Mouse (Mus musculus): ENCODE results near the gene Slc7a4. TPM values are rescaled to one million over a fixed set of nuclear protein-coding genes. Genes with fewer than 3 reads are reported as not detected.

The Slc7a4 gene
- total RNA-seq, 1 experiment, result 2.9 TPM

DNA sequence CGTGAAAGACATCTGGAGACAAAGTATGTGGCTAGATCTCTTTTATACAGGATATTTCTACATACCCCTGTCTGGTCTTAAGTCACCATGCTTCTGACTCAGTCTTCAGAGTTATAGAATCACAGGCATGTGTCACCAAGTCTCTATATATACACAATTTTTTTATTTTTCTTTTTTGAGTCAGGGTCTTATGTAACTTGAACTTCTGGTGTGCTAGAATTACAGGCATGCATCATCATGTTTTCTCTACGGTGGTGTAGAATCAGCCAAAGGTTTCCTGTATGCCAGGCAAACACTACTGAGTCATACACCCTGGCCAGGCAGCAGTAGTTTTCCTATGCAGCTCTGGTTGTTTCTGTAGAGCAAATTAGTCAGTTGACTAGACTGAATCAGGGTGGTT lies 40.4 kb downstream of the Slc7a4 start:
- no peak overlapping the region for H3K27ac ChIP-seq (ENCODE audit: insufficient read depth, low read depth, low read length, poor library complexity, severe bottlenecking)
- H3K36me3 ChIP-seq (ENCODE audit: control insufficient read depth, insufficient read depth, low read length, poor library complexity, severe bottlenecking), result no peaks in the 10 kb centered on the region
- H3K9me3 ChIP-seq (ENCODE audit: control insufficient read depth, insufficient read depth, low read depth, low read length), result no peaks in the 10 kb centered on the region
- H3K9ac ChIP-seq (ENCODE audit: insufficient read depth, low read depth, low read length, poor library complexity, severe bottlenecking), result no peak overlapping the region
- in situ Hi-C loops (cut with MboI; ENCODE audit: low sequenced_read_pairs in 2 of 2, unreplicated experiment in 2 of 2), result no loop called here
- H3K4me1 ChIP-seq (ENCODE audit: control insufficient read depth in 2 of 2, insufficient read depth in 2 of 2, low read length in 2 of 2, poor library complexity in 1 of 2), result no peaks in the 10 kb centered on the region
- no peak for TF ChIP-seq MAFK (IDR thresholded peaks at IDR 0.05; ENCODE audit: insufficient read depth, low read depth, low read length)
- TF ChIP-seq CHD2 (IDR thresholded peaks at IDR 0.05; ENCODE audit: low read depth, low read length), result no peak
- TF ChIP-seq HCFC1 (IDR thresholded peaks at IDR 0.05; ENCODE audit: borderline replicate concordance, insufficient read depth, low read length), result no peak
- no peak for TF ChIP-seq ZNF384 (IDR thresholded peaks at IDR 0.05; ENCODE audit: low read depth, low read length)
- TF ChIP-seq ZC3H11A (IDR thresholded peaks at IDR 0.05; ENCODE audit: borderline replicate concordance, low read depth, low read length), result no peak
- H3K4me3 ChIP-seq (ENCODE audit: insufficient read depth in 1 of 2, low read depth in 1 of 2, low read length in 2 of 2, poor library complexity in 1 of 2, severe bottlenecking in 1 of 2), result no peak overlapping the region
- DNase-seq (ENCODE audit: low read depth, low spot score), result no peak

DNA sequence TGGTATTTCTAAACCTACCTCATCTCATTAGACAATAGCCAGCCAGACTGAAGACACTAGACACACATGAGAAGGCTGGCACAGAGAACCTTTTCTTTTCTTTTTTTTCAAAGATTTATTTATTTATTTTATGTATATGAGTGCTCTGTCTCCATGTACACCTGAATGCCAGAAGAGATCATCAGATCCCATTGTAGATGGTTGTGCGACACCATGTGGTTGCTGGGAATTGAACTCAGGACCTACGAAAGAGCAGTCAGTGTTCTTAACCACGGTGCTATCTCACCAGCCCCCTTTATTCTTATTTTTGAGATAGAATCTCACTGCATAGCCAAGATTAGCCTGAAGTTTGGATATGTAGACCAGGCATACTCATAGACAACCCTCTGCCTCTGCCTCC lies 46.4 kb downstream of the Slc7a4 start:
- in situ Hi-C loops (cut with MboI; ENCODE audit: low sequenced_read_pairs in 2 of 2, unreplicated experiment in 2 of 2), result no loop called here
- H3K4me1 ChIP-seq (ENCODE audit: control insufficient read depth in 2 of 2, insufficient read depth in 2 of 2, low read length in 2 of 2, poor library complexity in 1 of 2), result peaks cover 0 to 8% of the 10 kb centered on the region in 2 experiments; a peak in 1 of 4 replicates
- H3K4me3 ChIP-seq (ENCODE audit: insufficient read depth in 1 of 2, low read depth in 1 of 2, low read length in 2 of 2, poor library complexity in 1 of 2, severe bottlenecking in 1 of 2), result no peak overlapping the region
- no peaks in the 10 kb centered on the region for H3K36me3 ChIP-seq (ENCODE audit: control insufficient read depth, insufficient read depth, low read length, poor library complexity, severe bottlenecking)
- no peak overlapping the region for H3K27ac ChIP-seq (ENCODE audit: insufficient read depth, low read depth, low read length, poor library complexity, severe bottlenecking)
- TF ChIP-seq ZC3H11A (IDR thresholded peaks at IDR 0.05; ENCODE audit: borderline replicate concordance, low read depth, low read length) (no peak), ZNF384 (IDR thresholded peaks at IDR 0.05; ENCODE audit: low read depth, low read length) (no peak), CHD2 (IDR thresholded peaks at IDR 0.05; ENCODE audit: low read depth, low read length) (no peak), HCFC1 (IDR thresholded peaks at IDR 0.05; ENCODE audit: borderline replicate concordance, insufficient read depth, low read length) (no peak), MAFK (IDR thresholded peaks at IDR 0.05; ENCODE audit: insufficient read depth, low read depth, low read length) (no peak)
- H3K9me3 ChIP-seq (ENCODE audit: control insufficient read depth, insufficient read depth, low read depth, low read length), result no peaks in the 10 kb centered on the region
- H3K9ac ChIP-seq (ENCODE audit: insufficient read depth, low read depth, low read length, poor library complexity, severe bottlenecking), result no peak overlapping the region
- no peak for DNase-seq (ENCODE audit: low read depth, low spot score)

DNA sequence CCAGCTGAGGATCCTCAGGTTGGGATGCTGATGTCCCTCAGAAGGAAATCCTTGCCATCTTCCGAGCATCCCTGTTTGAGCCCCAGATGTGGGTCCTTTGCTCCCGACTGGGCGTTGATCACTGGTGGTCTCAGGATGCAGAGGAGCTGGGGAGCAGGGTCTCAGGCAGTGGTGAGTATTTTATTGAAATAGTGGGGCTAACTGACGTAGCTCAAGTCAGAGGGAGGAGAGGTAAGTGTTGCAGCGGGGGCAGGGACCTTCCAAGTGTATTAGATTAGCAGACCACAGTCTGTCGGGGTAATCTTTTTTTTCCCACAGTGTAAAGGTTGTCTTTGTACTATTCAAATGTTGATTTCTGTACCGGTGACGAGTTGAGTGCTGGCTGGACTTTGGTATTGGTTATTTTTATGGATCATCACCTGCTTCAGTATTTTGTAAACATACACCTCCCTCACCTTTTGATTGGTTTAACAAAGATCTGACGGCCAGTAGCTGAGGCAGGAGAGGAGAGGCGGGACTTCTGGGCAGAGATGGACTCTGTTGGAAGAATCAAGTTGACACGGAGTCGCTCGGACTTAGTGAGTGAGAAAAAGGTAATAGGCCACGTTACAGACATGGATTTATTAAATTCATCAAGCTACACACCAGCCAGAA lies 50.2 kb downstream of the Slc7a4 start:
- Histone ChIP-seq H3K9me3 (ENCODE audit: control insufficient read depth, insufficient read depth, low read depth, low read length) (no peaks in the 10 kb centered on the region), H3K4me3 (ENCODE audit: insufficient read depth in 1 of 2, low read depth in 1 of 2, low read length in 2 of 2, poor library complexity in 1 of 2, severe bottlenecking in 1 of 2) (peak overlapping the region in 1 of 2 experiments; percentile 2; a peak in 1 of 4 replicates), H3K36me3 (ENCODE audit: control insufficient read depth, insufficient read depth, low read length, poor library complexity, severe bottlenecking) (peaks cover 2% of the 10 kb centered on the region; the same call in 1 of the 2 replicates), H3K27ac (ENCODE audit: insufficient read depth, low read depth, low read length, poor library complexity, severe bottlenecking) (no peak overlapping the region), H3K9ac (ENCODE audit: insufficient read depth, low read depth, low read length, poor library complexity, severe bottlenecking) (no peak overlapping the region), H3K4me1 (ENCODE audit: control insufficient read depth in 2 of 2, insufficient read depth in 2 of 2, low read length in 2 of 2, poor library complexity in 1 of 2) (peaks cover 0 to 17% of the 10 kb centered on the region in 2 experiments; a peak in 2 of 4 replicates)
- TF ChIP-seq CHD2 (IDR thresholded peaks at IDR 0.05; ENCODE audit: low read depth, low read length), result no peak
- TF ChIP-seq ZNF384 (IDR thresholded peaks at IDR 0.05; ENCODE audit: low read depth, low read length), result no peak
- no peak for TF ChIP-seq HCFC1 (IDR thresholded peaks at IDR 0.05; ENCODE audit: borderline replicate concordance, insufficient read depth, low read length)
- no peak for TF ChIP-seq MAFK (IDR thresholded peaks at IDR 0.05; ENCODE audit: insufficient read depth, low read depth, low read length)
- in situ Hi-C loops (cut with MboI; ENCODE audit: low sequenced_read_pairs in 2 of 2, unreplicated experiment in 2 of 2), result no loop called here
- DNase-seq (ENCODE audit: low read depth, low spot score), result no peak

DNA sequence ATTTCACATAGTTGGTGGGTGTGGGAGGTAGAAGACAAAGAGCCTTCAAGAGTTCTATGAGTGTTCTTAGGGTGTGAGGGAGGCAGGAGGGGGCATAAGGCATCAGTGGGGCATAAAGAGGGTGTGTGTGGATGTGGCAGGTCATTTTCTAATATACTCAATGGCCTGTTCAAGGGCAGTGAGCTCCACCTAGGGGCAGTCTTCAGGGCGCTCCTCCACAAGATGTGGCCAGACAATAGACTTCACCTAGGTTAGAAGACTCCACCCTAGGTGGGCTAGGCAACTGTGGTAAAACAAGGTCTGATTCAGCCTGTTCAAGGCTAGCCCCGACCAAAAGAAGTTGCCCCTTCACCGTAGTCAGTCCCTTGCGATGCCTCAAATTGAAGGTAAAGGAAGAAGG lies 50.7 kb downstream of the Slc7a4 start:
- no peak overlapping the region for H3K27ac ChIP-seq (ENCODE audit: insufficient read depth, low read depth, low read length, poor library complexity, severe bottlenecking)
- H3K36me3 ChIP-seq (ENCODE audit: control insufficient read depth, insufficient read depth, low read length, poor library complexity, severe bottlenecking), result peaks cover 7% of the 10 kb centered on the region; the same call in 1 of the 2 replicates
- no peaks in the 10 kb centered on the region for H3K9me3 ChIP-seq (ENCODE audit: control insufficient read depth, insufficient read depth, low read depth, low read length)
- H3K4me1 ChIP-seq (ENCODE audit: control insufficient read depth in 2 of 2, insufficient read depth in 2 of 2, low read length in 2 of 2, poor library complexity in 1 of 2), result peaks cover 0 to 17% of the 10 kb centered on the region in 2 experiments; a peak in 2 of 4 replicates
- H3K9ac ChIP-seq (ENCODE audit: insufficient read depth, low read depth, low read length, poor library complexity, severe bottlenecking), result no peak overlapping the region
- peak overlapping the region in 1 of 2 experiments; percentile 2; a peak in 1 of 4 replicates for H3K4me3 ChIP-seq (ENCODE audit: insufficient read depth in 1 of 2, low read depth in 1 of 2, low read length in 2 of 2, poor library complexity in 1 of 2, severe bottlenecking in 1 of 2)
- no peak for TF ChIP-seq ZC3H11A (IDR thresholded peaks at IDR 0.05; ENCODE audit: borderline replicate concordance, low read depth, low read length)
- TF ChIP-seq CHD2 (IDR thresholded peaks at IDR 0.05; ENCODE audit: low read depth, low read length), result no peak
- no peak for TF ChIP-seq MAFK (IDR thresholded peaks at IDR 0.05; ENCODE audit: insufficient read depth, low read depth, low read length)
- no peak for TF ChIP-seq HCFC1 (IDR thresholded peaks at IDR 0.05; ENCODE audit: borderline replicate concordance, insufficient read depth, low read length)
- TF ChIP-seq ZNF384 (IDR thresholded peaks at IDR 0.05; ENCODE audit: low read depth, low read length), result no peak
- in situ Hi-C loops (cut with MboI; ENCODE audit: low sequenced_read_pairs in 2 of 2, unreplicated experiment in 2 of 2), result no loop called here
- DNase-seq (ENCODE audit: low read depth, low spot score), result no peak
